Mouse (Mus musculus): ENCODE data around the gene Brox.
"Not testable (repeated sequence)": the region's sequence is repeated elsewhere in the genome, so short reads cannot be mapped to it uniquely, and the experiment has no call there.

Brox gene

DNA sequence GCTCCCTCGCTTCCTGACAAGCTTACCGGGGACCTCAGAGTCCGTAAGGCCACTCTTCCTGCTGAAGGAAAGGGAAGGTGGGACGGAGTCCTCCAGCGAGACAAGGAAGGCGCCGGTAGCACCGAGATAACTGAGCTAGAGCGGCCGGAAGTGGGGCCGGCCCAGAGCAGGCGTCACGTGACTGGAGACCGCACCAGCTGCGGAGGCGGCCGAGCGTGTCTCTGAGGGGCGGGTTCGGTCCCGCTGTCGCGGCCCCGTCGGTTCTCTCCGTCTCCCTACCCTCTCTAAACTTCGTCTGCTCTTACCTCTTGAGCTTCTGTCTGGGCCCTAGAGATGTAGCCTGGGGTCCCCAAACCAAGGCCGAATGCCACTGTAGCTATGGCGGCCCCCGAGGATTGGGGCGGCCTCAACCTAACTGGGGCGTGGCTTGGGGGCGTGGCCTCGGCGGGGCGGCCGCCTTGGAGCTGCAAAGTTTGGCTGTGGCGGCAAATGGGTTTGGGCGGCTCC lies at the start of gene Brox:
Gene Brox (minus strand): TSS at position 393 of the 507 bp plus-strand sequence.
- peak; percentile 65 for DNase-seq (ENCODE audit: low read depth, low spot score)

- no peak for DNase-seq (ENCODE audit: low read depth, low spot score)
Observed at GRCm38 (mm10) chr1:183345817-183346195, 48.7 kb upstream of the Brox start.

GRCm38 (mm10) chr1:183344886-183345816 lies 48.1 kb upstream of the Brox start:
- peak; percentile 65 for DNase-seq (ENCODE audit: low read depth, low spot score)

- DNase-seq (ENCODE audit: low read depth, low spot score): not testable (repeated sequence)
Observed at GRCm38 (mm10) chr1:183342902-183343301, 45.8 kb upstream of the Brox start.

DNA sequence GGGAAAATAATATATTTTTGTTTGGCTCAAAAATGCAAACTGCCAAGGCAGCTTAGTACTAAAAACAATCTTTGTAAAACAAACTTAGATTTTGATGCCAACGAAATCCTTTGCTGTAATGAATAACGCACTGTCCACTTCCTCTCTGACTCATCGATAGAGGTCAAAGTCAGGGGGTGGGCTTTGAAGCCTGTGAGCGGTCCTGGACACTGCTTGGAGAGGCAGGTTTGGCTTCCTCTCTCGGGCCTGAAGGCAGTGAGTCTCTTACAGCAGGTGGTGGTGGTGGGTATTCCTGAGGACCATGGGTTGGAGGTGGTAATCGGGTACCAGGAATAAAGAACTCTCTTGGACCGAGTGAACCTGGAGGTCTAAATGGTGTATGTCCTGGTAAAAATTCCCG lies 30.1 kb upstream of the Brox start:
- no peak for DNase-seq (ENCODE audit: low read depth, low spot score)

- DNase-seq (ENCODE audit: low read depth, low spot score): peak; percentile 29
Observed at GRCm38 (mm10) chr1:183324433-183324832, 27.4 kb upstream of the Brox start.

- DNase-seq (ENCODE audit: low read depth, low spot score): no peak
Observed at GRCm38 (mm10) chr1:183323923-183324322, 26.9 kb upstream of the Brox start.

DNA sequence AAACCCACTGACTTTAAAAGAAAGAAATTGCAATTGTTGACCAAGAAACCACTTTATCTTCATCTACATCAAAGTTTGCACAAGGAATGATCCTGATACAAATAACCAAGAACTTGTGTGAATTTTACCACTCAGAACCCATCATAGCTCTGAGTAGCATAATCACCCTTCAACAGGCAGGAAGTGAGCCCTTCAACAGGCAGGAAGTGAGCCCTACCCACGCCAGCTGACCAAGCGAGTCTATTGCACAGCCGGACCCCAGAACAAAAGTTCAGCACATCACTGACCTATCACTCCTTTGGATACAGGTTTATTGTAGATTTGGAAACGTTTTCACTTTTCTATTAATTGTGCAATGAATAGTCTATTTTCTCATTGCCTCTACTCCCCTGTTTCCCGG lies 25.4 kb upstream of the Brox start:
- not testable (repeated sequence) for DNase-seq (ENCODE audit: low read depth, low spot score)

GRCm38 (mm10) chr1:183320708-183321107 lies 23.6 kb upstream of the Brox start:
- DNase-seq (ENCODE audit: low read depth, low spot score): no peak

- DNase-seq (ENCODE audit: low read depth, low spot score): no peak
Observed at GRCm38 (mm10) chr1:183315783-183316182, 18.7 kb upstream of the Brox start.

DNA sequence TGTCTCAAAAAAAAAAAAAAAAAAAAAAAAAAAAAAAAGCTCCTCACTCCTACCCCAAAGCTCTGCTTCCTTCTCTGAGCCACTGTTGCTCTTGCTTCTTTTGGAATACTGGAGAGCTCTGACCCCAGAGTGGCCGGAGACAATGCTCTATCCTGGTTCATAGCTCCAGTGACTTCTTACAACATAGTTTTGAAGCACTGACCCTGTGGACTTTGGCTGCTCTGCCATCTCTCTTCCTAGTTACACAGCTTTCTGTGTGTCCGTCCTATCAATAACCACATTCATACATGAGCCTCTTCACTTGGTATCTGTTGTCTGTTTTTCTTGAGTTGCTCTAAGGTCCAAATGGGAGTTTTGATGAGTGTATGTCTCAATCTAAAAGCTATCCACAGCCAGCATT lies 15.0 kb upstream of the Brox start:
- no peak for DNase-seq (ENCODE audit: low read depth, low spot score)

DNA sequence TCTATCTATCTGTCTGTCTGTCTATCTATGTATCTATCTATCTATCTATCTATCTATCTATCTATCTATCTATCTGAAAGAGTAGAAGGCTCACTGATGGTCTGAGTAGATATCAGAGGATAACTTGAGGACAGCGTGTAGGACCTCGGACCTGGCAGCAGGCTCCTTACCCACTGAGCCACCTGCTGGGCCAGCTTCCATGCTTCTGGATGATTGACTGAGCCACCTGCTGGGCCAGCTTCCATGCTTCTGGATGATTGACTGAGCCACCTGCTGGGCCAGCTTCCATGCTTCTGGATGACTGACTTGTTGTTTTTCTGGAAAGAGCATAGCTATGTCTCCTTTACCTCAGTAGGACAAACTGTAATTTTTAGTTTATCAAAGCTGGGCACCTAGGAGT lies 12.5 kb upstream of the Brox start:
- not testable (repeated sequence) for DNase-seq (ENCODE audit: low read depth, low spot score)

DNA sequence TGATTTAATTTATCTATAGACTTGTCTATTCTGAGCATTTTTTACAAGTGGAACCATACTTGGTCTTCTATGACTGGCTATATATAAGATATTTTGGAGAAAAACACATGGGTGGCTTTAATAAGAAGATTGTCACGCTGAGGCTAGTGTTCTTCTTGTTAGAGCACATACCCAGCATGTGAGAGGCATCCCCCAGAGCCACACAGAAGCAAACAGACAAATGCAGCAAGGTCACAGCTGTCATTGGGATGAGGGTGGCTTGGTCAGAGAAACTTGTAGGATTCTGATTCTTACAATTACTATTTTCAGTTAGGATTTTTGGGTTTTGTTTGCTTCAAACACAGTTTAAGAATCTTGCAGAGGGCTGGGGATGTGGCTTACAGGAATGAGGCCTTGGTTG lies 11.4 kb upstream of the Brox start:
- no peak for DNase-seq (ENCODE audit: low read depth, low spot score)

DNA sequence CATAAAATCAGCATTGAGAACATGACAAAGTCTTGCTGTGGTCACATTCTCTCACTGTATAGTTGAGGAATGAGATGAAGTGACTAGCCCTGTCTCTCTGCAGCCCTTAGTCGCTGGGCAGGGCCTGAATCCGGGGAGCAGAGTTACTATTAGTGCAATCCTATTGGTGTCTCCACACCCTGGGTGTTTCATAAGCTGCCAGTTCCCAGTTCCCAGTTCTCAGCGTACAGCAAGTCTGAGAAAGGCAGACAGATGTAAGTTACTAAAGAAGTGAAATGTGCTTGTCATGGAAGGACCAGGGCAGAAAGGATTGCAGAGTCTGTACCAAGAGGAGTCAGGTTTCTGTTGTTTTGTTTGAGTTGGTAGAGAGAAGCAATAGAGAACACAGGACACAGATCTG lies 10.5 kb upstream of the Brox start:
- DNase-seq (ENCODE audit: low read depth, low spot score): no peak

GRCm38 (mm10) chr1:183299161-183299560 lies 2.1 kb upstream of the Brox start:
- DNase-seq (ENCODE audit: low read depth, low spot score): peak; percentile 100

DNA sequence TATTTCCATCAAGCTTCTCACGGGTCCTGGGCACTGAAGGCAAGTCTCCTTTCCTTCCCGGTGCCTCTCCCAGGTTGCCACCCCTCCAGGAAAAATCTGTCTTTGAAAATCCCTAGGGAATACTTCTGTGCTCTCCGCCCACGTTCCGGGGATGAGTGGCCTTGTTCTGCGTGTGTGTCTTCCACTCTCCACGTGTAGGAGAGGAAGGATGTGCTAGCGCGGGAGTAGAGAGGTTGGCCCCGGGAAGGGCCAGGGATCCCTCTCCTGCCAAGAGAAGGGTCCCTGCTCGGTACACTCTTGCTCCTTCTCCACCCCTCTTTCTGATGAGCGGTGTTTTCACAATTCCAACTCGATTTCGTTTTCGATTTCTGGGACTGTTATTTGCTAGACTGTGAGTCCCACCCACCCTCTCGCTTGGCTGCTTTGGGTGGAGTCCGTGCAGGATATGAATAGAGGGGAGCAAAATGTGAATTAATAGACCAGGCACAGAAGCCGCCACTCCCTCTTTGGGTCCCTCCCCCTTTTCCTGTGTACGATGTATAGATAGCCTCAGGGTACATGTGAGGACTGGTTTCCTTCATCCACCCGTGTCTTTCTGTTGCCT lies 919 bp upstream of the Brox start:
- no peak for DNase-seq (ENCODE audit: low read depth, low spot score)

GRCm38 (mm10) chr1:183297473-183297885 lies 410 bp upstream of the Brox start:
- no peak for DNase-seq (ENCODE audit: low read depth, low spot score)

- DNase-seq (ENCODE audit: low read depth, low spot score): no peak
Observed at GRCm38 (mm10) chr1:183296465-183296864, 604 bp downstream of the Brox start, which contains the start of gene Aida. Aida (plus strand) TSS chr1:183296590.

DNA sequence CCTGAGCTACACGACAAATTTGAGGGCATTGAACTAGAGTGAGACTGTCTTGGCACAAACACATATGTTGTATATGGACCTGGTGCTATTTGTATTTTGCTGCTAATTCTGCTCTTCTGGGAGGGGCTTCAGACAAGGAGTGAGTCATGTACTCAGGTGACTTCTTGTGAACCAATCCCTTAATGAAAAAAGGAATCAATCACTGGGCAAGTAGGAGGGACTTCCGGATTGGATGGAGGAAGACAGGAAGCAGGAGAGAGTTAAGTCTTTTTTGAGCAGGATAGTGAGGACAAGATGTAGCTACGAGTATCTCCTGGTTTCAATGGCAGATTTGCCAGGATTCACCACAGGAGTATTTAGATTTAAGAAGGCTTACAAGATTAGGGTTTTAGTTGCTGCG lies 7.5 kb downstream of the Brox start:
- DNase-seq (ENCODE audit: low read depth, low spot score): no peak

DNA sequence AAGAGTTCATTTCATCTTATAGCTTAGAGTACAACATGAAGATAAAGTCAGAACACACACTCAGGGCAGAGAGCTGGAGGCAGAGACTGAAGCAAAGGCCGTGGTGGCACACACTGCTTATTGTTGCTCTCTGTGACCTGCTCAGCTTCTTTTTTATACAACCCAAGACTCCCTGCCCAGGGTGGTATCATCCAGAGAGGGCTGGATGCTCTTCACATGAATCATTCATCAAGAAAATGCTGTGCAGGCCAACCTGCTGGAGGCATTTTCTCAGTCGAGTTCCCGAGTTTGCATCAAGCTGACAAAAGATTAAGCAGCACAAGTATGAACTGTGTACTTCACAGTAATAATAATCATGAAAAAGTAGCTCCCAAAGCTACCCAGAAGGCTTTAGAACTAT lies 8.7 kb downstream of the Brox start:
- DNase-seq (ENCODE audit: low read depth, low spot score): no peak

DNA sequence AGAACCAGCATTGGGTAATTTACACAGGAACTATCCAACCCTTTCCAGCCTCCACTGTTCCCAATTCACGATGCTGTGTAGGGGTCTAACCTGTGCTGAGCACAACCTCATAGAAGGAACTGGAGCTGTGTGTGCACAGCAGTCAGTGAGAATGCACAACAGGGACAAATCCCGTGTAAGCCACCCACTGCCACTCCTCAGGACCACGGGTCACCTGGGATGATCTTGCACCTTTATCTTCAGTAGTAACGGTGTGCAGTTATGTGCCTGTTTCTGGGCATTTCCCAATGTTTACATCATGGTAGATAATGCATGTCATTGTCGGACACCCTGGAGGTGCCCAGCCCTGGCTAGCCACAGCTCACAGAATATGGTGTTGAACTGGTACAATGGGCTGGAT lies 21.3 kb downstream of the Brox start:
- DNase-seq (ENCODE audit: low read depth, low spot score): no peak

DNA sequence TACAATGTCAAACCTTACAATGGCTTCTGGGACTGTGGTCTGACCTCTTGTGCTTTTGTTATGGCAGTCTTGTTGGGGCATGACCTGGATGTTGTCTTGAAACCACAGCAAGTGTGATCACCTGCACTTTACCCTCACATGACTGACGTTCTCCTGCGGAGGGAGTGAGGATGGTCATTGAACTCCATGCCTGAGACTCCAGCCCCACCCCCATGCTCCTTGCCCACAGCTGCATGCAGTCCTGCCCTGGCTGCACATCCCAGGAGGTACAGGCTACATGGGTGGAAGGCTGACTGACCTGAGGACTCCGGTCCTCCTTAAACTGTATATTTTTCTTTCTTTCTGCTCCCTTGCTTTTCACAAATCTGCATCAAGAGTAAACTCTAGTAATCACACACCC lies 22.7 kb downstream of the Brox start:
- no peak for DNase-seq (ENCODE audit: low read depth, low spot score)
